Mouse (Mus musculus) heart, embryonic 11.5 days (tissue): ENCODE measurements around the gene Hoxd13. TPM values are rescaled to one million over a fixed set of nuclear protein-coding genes. Genes with fewer than 3 reads are reported as not detected.

ENCODE experiments used
- ATAC-seq: fragments of 200-750 bp; cut with Nextera tagmentation; replicated peaks from 2 replicates; pipeline ENCODE4 v1.8.0; 2017; ENCODE audit warnings: moderate library complexity; ENCODE audit not compliant: insufficient number of reproducible peaks, low FRiP score, low TSS enrichment
- H3K27ac ChIP-seq: fragments of 300-500 bp; sonication (generic); 2 replicates; pipeline ENCODE4 v1.5.1; 2014; ENCODE audit warnings: mild to moderate bottlenecking, low read depth, low read length
- H3K27me3 ChIP-seq: fragments of 300-500 bp; sonication (generic); 2 replicates; pipeline ENCODE4 v1.6.1; 2014; ENCODE audit warnings: mild to moderate bottlenecking, low read length, mixed read lengths; ENCODE audit not compliant: control insufficient read depth, insufficient read depth
- H3K36me3 ChIP-seq: fragments of 300-500 bp; sonication (generic); 2 replicates; pipeline ENCODE4 v1.6.1; 2014; ENCODE audit warnings: mild to moderate bottlenecking, low read length, moderate library complexity, mixed read lengths; ENCODE audit not compliant: control insufficient read depth, insufficient read depth
- H3K4me1 ChIP-seq: fragments of 300-500 bp; sonication (generic); 2 replicates; pipeline ENCODE4 v1.6.1; 2014; ENCODE audit warnings: low read length; ENCODE audit not compliant: control insufficient read depth, insufficient read depth
- H3K4me2 ChIP-seq: fragments of 300-500 bp; sonication (generic); 2 replicates; pipeline ENCODE4 v1.6.1; 2014; ENCODE audit warnings: mild to moderate bottlenecking, moderate library complexity
- H3K4me3 ChIP-seq: fragments of 300-500 bp; sonication (generic); 2 replicates; pipeline ENCODE4 v1.5.1; 2014; ENCODE audit warnings: low read depth, low read length
- H3K9ac ChIP-seq: fragments of 300-500 bp; sonication (generic); 2 replicates; pipeline ENCODE4 v1.6.1; 2014; ENCODE audit warnings: mild to moderate bottlenecking, low read depth, low read length, moderate library complexity
- H3K9me3 ChIP-seq: fragments of 300-500 bp; sonication (generic); replicated peaks from 2 replicates; pipeline ENCODE4 v1.6.1; 2016; ENCODE audit warnings: low read length; ENCODE audit not compliant: control insufficient read depth
- WGBS: fragments of 180-500 bp; shearing (Covaris S2); extraction: QIAGEN DNeasy Blood & Tissue Kit; methylation state at CpG from one replicate; pipeline ENCODE4 v1.1.7; 2014; ENCODE audit not compliant: insufficient replicate concordance; 5-methylcytosine and 5-hydroxymethylcytosine counted together
- polyA plus RNA-seq: library from polyadenylated mRNA; unstranded; fragments of >200 nt; fragmentation: Nextera tagmentation; extraction: Ambion mirVana; gene quantifications from 2 replicates; pipeline ENCODE4 v1.2.1, GENCODE M21; 2014

Hoxd13 gene
- polyA plus RNA-seq, 1 experiment from 2014 or later, result not detected

DNA sequence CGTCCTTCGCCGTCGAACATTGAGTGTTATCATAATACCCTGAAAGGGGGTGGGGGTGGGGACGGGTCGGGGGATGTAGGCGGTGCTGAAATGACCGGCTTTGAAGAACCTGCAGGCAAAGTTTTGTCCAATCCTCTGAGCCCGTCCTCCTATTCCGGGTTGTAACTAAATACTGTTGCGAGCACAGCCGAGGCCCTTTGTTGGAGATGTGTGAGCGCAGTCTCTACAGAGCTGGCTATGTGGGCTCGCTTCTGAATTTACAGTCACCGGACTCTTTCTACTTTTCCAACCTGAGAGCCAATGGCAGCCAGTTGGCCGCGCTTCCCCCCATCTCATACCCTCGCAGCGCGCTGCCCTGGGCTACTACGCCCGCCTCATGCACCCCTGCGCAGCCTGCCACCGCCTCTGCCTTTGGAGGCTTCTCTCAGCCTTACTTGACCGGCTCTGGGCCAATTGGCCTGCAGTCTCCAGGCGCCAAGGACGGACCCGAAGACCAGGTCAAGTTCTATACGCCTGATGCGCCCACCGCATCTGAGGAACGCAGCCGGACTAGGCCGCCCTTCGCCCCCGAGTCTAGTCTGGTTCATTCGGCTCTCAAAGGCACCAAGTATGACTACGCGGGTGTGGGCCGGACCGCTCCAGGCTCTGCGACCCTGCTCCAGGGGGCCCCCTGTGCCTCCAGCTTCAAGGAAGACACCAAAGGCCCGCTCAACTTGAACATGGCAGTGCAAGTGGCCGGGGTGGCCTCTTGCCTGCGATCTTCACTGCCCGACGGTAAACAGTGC is 7.0 kb downstream of the Hoxd13 start, which contains the start of gene Hoxd12:
TSS of gene Hoxd12 (plus strand) at position 133 of the 785 bp plus-strand sequence.
- Histone ChIP-seq H3K9ac (no peak within 1 kb of the TSS), H3K36me3 (no peaks in the 10 kb centered on the region), H3K4me3 (no peak within 1 kb of the TSS), H3K4me2 (no peak within 1 kb of the TSS), H3K9me3 (no peaks in the 10 kb centered on the region), H3K4me1 (no peaks in the 10 kb centered on the region), H3K27me3 (peaks cover 93% of the 10 kb centered on the region), H3K27ac (no peak within 1 kb of the TSS)
- 2% methylated on average over 47 of the region's 47 CpGs for WGBS
- ATAC-seq, result no peak

DNA sequence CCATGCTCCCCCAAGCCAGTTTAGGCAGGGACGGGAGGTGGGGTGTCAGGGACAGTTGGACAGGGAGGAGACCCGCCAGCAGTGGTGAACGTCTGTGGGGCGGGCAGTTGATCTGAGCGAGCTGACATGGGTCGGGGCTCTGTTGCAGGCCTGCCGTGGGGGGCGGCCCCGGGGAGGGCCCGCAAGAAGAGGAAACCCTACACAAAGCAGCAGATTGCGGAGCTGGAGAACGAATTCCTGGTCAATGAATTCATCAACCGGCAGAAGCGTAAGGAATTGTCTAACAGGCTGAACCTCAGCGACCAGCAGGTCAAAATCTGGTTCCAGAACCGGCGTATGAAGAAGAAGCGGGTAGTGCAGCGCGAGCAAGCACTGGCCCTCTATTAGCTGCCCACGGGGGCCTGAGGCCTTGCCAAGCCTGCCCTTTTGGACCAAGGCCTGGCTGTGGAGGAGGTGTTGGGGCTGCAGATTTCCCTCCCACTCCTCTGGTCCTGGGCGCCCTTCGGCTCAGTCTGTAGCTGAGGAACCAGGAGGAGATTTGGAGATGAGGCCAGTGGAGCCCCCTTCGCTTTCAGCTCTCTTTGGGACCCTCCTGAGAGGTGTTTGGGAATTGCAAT is 7.7 kb downstream of the Hoxd13 start:
- Histone ChIP-seq H3K27me3 (peaks cover 96% of the 10 kb centered on the region), H3K9ac (no peak overlapping the region), H3K27ac (no peak overlapping the region), H3K4me3 (no peak overlapping the region), H3K4me1 (no peaks in the 10 kb centered on the region), H3K9me3 (no peaks in the 10 kb centered on the region), H3K36me3 (no peaks in the 10 kb centered on the region), H3K4me2 (no peak overlapping the region)
- WGBS, result 4% methylated on average over 23 of the region's 24 CpGs
- ATAC-seq, result no peak

DNA sequence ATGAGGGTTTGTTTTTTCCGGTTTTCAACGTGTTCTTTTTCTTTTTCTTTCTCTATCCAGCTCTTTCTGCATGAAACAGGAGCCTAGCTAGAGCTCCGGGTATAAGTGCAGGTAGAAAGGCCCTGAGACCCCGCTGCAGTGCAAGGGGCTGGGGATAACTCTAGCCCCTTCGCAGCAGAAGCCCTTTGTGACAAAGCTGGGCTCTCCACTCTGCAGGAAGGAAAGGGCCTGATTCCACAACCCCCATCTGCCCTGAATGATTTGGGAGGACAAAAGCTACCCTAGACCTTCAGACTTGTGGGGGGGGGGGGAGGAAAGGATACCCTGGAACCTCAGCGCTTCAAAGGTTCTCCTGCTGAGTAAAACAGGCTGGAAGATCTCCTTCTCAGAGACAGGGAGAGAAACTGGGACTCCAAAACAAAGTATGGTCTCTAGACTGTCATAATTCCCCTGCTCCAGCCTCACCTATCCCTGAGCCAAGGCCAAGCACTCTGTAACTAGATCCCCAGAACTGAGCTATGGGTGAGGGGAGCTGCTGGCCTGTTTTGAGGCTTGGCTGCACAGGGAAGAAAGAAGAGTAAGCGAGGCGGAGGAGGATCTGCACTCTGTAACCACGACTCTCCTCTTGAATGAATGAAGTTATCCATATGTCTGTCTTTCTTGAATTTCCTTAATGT is 8.4 kb downstream of the Hoxd13 start:
- Histone ChIP-seq H3K4me3 (no peak overlapping the region), H3K4me2 (no peak overlapping the region)

GRCm38 (mm10) chr2:74677106-74677505 is 9.0 kb downstream of the Hoxd13 start:
- no peak overlapping the region for H3K4me3 ChIP-seq

More for the DNA sequence above, 8.4 kb downstream of the Hoxd13 start:
- no peak for ATAC-seq
- Histone ChIP-seq H3K27ac (no peak overlapping the region), H3K9me3 (no peaks in the 10 kb centered on the region), H3K27me3 (peaks cover 96% of the 10 kb centered on the region), H3K4me1 (no peaks in the 10 kb centered on the region), H3K36me3 (no peaks in the 10 kb centered on the region), H3K9ac (no peak overlapping the region)
- WGBS, result 4% methylated on average over 9 of the region's 9 CpGs

GRCm38 (mm10) chr2:74678891-74679595 is 10.9 kb downstream of the Hoxd13 start, which contains the start of gene Hoxd11:
Hoxd11 (plus strand) TSS chr2:74679557.
- ATAC-seq, result no peak
- no peak within 1 kb of the TSS; the same call in 1 of the 2 replicates for H3K4me2 ChIP-seq
- under 1% methylated on average over 15 of the region's 15 CpGs for WGBS
- no peaks in the 10 kb centered on the region for H3K4me1 ChIP-seq
- H3K27ac ChIP-seq, result no peak within 1 kb of the TSS
- H3K4me3 ChIP-seq, result no peak within 1 kb of the TSS
- H3K36me3 ChIP-seq, result no peaks in the 10 kb centered on the region
- no peak within 1 kb of the TSS for H3K9ac ChIP-seq
- no peaks in the 10 kb centered on the region for H3K9me3 ChIP-seq
- H3K27me3 ChIP-seq, result peaks cover 97% of the 10 kb centered on the region

More at GRCm38 (mm10) chr2:74677106-74677505, 9.0 kb downstream of the Hoxd13 start:
- Histone ChIP-seq H3K9me3 (no peaks in the 10 kb centered on the region), H3K4me2 (no peak overlapping the region), H3K4me1 (no peaks in the 10 kb centered on the region), H3K27me3 (peaks cover 96% of the 10 kb centered on the region), H3K9ac (no peak overlapping the region), H3K36me3 (no peaks in the 10 kb centered on the region), H3K27ac (no peak overlapping the region)
- 14% methylated on average over 2 of the region's 2 CpGs for WGBS
- ATAC-seq, result no peak

GRCm38 (mm10) chr2:74679596-74679971 is 11.5 kb downstream of the Hoxd13 start:
- H3K4me3 ChIP-seq, result no peak overlapping the region
- no peak overlapping the region; the same call in 1 of the 2 replicates for H3K4me2 ChIP-seq
- no peaks in the 10 kb centered on the region for H3K4me1 ChIP-seq
- H3K27me3 ChIP-seq, result peaks cover 97% of the 10 kb centered on the region
- no peak overlapping the region for H3K9ac ChIP-seq
- H3K27ac ChIP-seq, result no peak overlapping the region
- no peak for ATAC-seq
- no peaks in the 10 kb centered on the region for H3K36me3 ChIP-seq
- no peaks in the 10 kb centered on the region for H3K9me3 ChIP-seq
- 1% methylated on average over 26 of the region's 26 CpGs for WGBS

DNA sequence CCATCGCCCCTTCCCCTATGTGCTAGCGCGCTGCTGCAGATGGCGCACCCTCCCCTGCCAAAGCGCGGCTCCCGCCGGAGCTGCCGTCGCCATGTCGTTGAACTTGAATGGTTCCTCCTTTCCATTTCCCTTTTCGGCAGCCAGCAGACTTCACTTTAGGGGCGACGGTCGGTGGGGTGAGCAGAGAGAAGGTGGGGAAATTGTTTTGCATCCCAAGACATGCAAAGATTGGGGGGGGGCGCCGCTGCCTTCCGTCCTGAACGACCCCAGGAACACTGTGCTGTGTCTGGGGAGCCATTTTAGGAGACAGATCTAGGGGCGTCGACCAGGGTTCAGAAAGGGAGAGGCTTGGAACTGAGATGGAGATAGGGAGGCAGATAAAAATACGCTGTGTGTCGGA is 11.9 kb downstream of the Hoxd13 start:
- no peak overlapping the region for H3K4me3 ChIP-seq
- no peak for ATAC-seq
- H3K9ac ChIP-seq, result no peak overlapping the region
- H3K36me3 ChIP-seq, result no peaks in the 10 kb centered on the region
- no peaks in the 10 kb centered on the region for H3K9me3 ChIP-seq
- no peak overlapping the region for H3K27ac ChIP-seq
- H3K4me2 ChIP-seq, result no peak overlapping the region; the same call in 1 of the 2 replicates
- H3K27me3 ChIP-seq, result peaks cover 97% of the 10 kb centered on the region
- 1% methylated on average over 22 of the region's 23 CpGs for WGBS
- no peaks in the 10 kb centered on the region for H3K4me1 ChIP-seq
